Mouse (Mus musculus): ENCODE measurements around the gene Slain1. TPM values are rescaled to one million over a fixed set of nuclear protein-coding genes. Genes with fewer than 3 reads are reported as not detected.
A peak's percentile ranks its signal among the peaks of the same experiment; 100 is the strongest.

The Slain1 gene
- polyA plus RNA-seq, 1 experiment from 2014 or later = 1.8 TPM

DNA sequence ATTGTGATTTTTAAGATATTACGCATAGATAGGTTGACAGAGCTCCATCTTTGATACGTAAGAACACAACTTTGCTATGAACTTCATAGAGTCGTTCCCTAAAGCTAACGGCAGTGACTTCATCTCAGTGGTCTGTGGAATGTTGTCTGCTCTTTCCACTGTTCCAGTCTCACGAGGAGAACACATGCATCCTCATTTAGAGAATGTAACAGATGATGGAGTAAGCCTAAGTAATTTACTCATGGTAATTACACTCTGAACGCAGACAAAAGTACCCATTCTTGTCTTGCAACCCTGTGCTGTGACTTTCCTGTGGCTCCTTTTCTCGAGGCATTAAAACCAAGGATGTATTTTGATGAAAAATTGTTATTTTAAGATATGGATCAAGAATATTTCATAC, 104.0 kb downstream of the Slain1 start:
- H3K4me2 ChIP-seq (replicated peaks; ENCODE audit: low read depth) = no peak overlapping the region
- WGBS = 56% methylated on average over 7 of the region's 7 CpGs
- no peaks in the 10 kb centered on the region for H3K4me1 ChIP-seq (replicated peaks; ENCODE audit: control insufficient read depth, insufficient read depth, low read length)
- no peak overlapping the region for H3K4me3 ChIP-seq (ENCODE audit: low read depth, low read length)
- TF ChIP-seq CTCF (IDR thresholded peaks at IDR 0.05; ENCODE audit: low read depth) = no peak
- no peak overlapping the region for H3K27ac ChIP-seq (ENCODE audit: low read depth, low read length)
- H3K27me3 ChIP-seq (replicated peaks; ENCODE audit: control insufficient read depth, insufficient read depth, low read length) = no peaks in the 10 kb centered on the region
- no peaks in the 10 kb centered on the region for H3K9me3 ChIP-seq (ENCODE audit: control insufficient read depth)
- peak; percentile 36; the same call in 1 of the 2 replicates for ATAC-seq
- no peak overlapping the region for H3K9ac ChIP-seq (ENCODE audit: low read depth, low read length)
- H3K36me3 ChIP-seq (ENCODE audit: control insufficient read depth, insufficient read depth) = no peaks in the 10 kb centered on the region

DNA sequence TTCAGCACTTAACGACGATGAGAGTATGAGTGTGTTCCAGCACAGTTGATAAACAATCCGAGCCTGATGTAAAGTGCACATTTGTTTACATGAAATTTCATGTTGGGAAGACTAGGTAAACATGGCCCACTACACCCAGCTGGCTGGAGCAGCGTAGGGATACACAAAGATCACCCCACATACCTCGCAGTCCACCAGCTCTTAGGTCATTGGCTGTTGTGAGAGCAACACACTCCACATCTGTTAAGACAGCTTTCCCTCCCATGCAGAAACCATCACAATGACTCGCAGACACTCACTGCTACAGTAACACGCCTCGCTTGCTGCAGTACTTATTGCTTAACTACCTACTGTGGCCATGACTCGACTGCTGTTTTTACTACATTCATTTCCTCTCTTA, 104.4 kb downstream of the Slain1 start:
- Histone ChIP-seq H3K4me3 (ENCODE audit: low read depth, low read length) (no peak overlapping the region), H3K9me3 (ENCODE audit: control insufficient read depth) (no peaks in the 10 kb centered on the region), H3K9ac (ENCODE audit: low read depth, low read length) (no peak overlapping the region), H3K4me1 (replicated peaks; ENCODE audit: control insufficient read depth, insufficient read depth, low read length) (no peaks in the 10 kb centered on the region), H3K27me3 (replicated peaks; ENCODE audit: control insufficient read depth, insufficient read depth, low read length) (no peaks in the 10 kb centered on the region), H3K4me2 (replicated peaks; ENCODE audit: low read depth) (no peak overlapping the region), H3K36me3 (ENCODE audit: control insufficient read depth, insufficient read depth) (no peaks in the 10 kb centered on the region), H3K27ac (ENCODE audit: low read depth, low read length) (0 out of 2 replicates have a peak overlapping the region, but pooled peaks have one; percentile 15)
- WGBS = 52% methylated on average over 9 of the region's 9 CpGs
- ATAC-seq = peak; percentile 33; the same call in 1 of the 2 replicates
- no peak for TF ChIP-seq CTCF (IDR thresholded peaks at IDR 0.05; ENCODE audit: low read depth)

Small RNA genes within 50 kb of the gene (microRNA-seq; reads per million reads assigned to microRNA genes)
- gene Gm22877 = not detected

Other genes starting within 250 kb of the Slain1 start
- gene Scel, start 136.9 kb upstream of the Slain1 start, polyA plus RNA-seq (2015; fragmentation: Nextera tagmentation; extraction: Ambion mirVana) = 0.48 and 0.59 TPM in 2 replicates
- 70.5 and 74.2 TPM in 2 replicates for gene Ednrb, start 194.2 kb downstream of the Slain1 start, polyA plus RNA-seq (2015; fragmentation: Nextera tagmentation; extraction: Ambion mirVana)